Mouse (Mus musculus): ENCODE measurements around the gene Rptor. TPM values are rescaled to one million over a fixed set of nuclear protein-coding genes. Genes with fewer than 3 reads are reported as not detected.

The Rptor gene
- polyA plus RNA-seq, 1 experiment from 2014 or later, result 12.2 TPM

DNA sequence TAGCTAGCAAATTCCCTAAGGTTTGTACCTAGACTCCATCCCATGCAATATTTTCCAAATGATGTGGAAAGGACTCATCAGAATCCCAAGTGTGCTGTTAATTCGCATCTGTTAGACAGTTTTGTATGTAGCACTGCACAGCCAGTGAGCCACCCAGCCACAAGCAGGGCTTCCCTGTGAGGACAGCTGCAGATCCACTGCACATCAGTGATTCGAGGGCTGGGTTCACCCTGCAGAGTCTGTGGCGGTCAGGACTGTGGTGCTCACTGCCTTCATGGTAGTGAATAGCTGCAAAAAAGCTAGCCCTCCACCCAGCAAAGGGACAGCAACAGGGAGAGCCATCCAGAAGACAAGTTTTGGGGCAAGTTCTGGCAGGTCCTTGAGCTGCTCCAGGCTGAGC, 201.7 kb downstream of the Rptor start:
- no peak overlapping the region for H3K27ac ChIP-seq (replicated peaks)
- H3K4me3 ChIP-seq (replicated peaks), result no peak overlapping the region
- no peaks in the 10 kb centered on the region for H3K9me3 ChIP-seq (replicated peaks)
- H3K9ac ChIP-seq, result no peak overlapping the region
- 84% methylated on average over 3 of the region's 3 CpGs for WGBS
- peaks cover 19% of the 10 kb centered on the region for H3K4me1 ChIP-seq
- no peaks in the 10 kb centered on the region for H3K27me3 ChIP-seq
- no peaks in the 10 kb centered on the region; the same call in 1 of the 2 replicates for H3K36me3 ChIP-seq
- ATAC-seq (ENCODE audit: insufficient number of reproducible peaks, low FRiP score, low TSS enrichment, low read depth), result no peak
- H3K4me2 ChIP-seq (replicated peaks), result no peak overlapping the region

GRCm38 (mm10) chr11:119805112-119805750, 202.5 kb downstream of the Rptor start:
- Histone ChIP-seq H3K4me1 (peaks cover 19% of the 10 kb centered on the region), H3K9ac (no peak overlapping the region), H3K4me2 (replicated peaks) (no peak overlapping the region), H3K27ac (replicated peaks) (no peak overlapping the region), H3K36me3 (no peaks in the 10 kb centered on the region; the same call in 1 of the 2 replicates), H3K4me3 (replicated peaks) (no peak overlapping the region), H3K9me3 (replicated peaks) (no peaks in the 10 kb centered on the region), H3K27me3 (no peaks in the 10 kb centered on the region)
- ATAC-seq (ENCODE audit: insufficient number of reproducible peaks, low FRiP score, low TSS enrichment, low read depth), result no peak
- WGBS, result 85% methylated on average over 10 of the region's 10 CpGs

DNA sequence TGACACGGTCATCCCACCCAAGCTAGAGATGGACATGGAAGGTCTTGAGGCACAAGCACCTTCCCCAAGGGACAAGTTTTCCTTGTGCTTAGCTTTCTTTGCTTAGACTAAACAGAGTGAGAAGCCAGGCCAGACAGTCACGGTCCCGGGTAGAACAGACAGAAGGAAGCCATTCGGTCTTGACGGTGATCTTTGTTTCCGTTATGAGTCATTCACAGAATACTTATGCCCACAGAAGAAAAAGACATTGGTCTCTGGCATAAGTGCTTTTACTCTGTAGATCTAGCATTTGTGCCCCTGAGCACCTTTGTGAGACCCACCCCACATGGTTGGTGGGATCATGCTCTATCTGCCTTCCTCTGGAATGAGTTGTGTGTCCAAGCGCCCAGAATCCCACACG, 203.8 kb downstream of the Rptor start:
- Histone ChIP-seq H3K27ac (replicated peaks) (no peak overlapping the region), H3K36me3 (peaks cover 6% of the 10 kb centered on the region; the same call in 1 of the 2 replicates), H3K4me2 (replicated peaks) (no peak overlapping the region), H3K9ac (no peak overlapping the region), H3K4me1 (peaks cover 19% of the 10 kb centered on the region), H3K9me3 (replicated peaks) (no peaks in the 10 kb centered on the region), H3K4me3 (replicated peaks) (no peak overlapping the region), H3K27me3 (no peaks in the 10 kb centered on the region)
- WGBS, result 88% methylated on average over 8 of the region's 8 CpGs
- ATAC-seq (ENCODE audit: insufficient number of reproducible peaks, low FRiP score, low TSS enrichment, low read depth), result no peak

DNA sequence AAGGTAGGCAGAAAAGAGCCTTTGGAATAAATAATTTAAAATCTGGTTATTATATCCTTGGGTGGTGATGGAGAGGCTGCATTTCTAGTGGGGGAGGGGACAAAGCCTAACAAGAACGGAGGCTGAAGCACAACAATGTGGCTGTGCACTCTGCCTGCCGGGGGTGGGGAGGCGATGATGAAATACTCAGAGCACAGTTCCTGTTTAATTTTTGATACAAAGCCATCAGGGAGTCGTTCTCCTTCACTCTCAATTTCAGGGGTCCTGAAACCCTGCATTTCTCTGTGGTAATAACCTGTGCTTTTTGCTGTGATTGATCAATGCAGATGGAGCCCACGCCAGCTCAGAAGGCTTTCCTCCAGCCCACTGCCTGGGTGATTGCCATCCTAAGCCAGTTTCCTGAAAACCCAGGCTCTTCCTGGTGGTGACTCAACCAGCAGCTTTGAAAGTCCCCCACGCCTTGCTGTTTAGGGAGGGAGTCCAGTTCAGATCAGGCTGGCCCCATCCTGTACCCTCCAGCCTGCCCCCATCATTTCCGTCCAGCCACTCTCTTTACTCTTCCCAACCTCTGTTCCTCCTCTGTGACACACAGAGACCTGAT, 204.8 kb downstream of the Rptor start:
- H3K9ac ChIP-seq, result no peak overlapping the region
- WGBS, result 63% methylated on average over 7 of the region's 7 CpGs
- ATAC-seq (ENCODE audit: insufficient number of reproducible peaks, low FRiP score, low TSS enrichment, low read depth), result no peak
- no peak overlapping the region for H3K4me2 ChIP-seq (replicated peaks)
- no peaks in the 10 kb centered on the region for H3K27me3 ChIP-seq
- no peak overlapping the region for H3K27ac ChIP-seq (replicated peaks)
- H3K36me3 ChIP-seq, result peaks cover 16% of the 10 kb centered on the region
- no peak overlapping the region for H3K4me3 ChIP-seq (replicated peaks)
- H3K9me3 ChIP-seq (replicated peaks), result no peaks in the 10 kb centered on the region
- peaks cover 14% of the 10 kb centered on the region for H3K4me1 ChIP-seq

GRCm38 (mm10) chr11:119808647-119809280, 206.1 kb downstream of the Rptor start:
- H3K27me3 ChIP-seq, result no peaks in the 10 kb centered on the region
- H3K27ac ChIP-seq (replicated peaks), result no peak overlapping the region
- H3K9me3 ChIP-seq (replicated peaks), result no peaks in the 10 kb centered on the region
- peaks cover 20% of the 10 kb centered on the region for H3K36me3 ChIP-seq
- H3K4me2 ChIP-seq (replicated peaks), result no peak overlapping the region
- H3K4me3 ChIP-seq (replicated peaks), result no peak overlapping the region
- peaks cover 14% of the 10 kb centered on the region for H3K4me1 ChIP-seq
- H3K9ac ChIP-seq, result no peak overlapping the region
- no peak for ATAC-seq (ENCODE audit: insufficient number of reproducible peaks, low FRiP score, low TSS enrichment, low read depth)
- 54% methylated on average over 10 of the region's 10 CpGs for WGBS

GRCm38 (mm10) chr11:119809309-119809708, 206.6 kb downstream of the Rptor start:
- Histone ChIP-seq H3K9me3 (replicated peaks) (no peaks in the 10 kb centered on the region), H3K4me3 (replicated peaks) (no peak overlapping the region), H3K27me3 (no peaks in the 10 kb centered on the region), H3K36me3 (peaks cover 20% of the 10 kb centered on the region), H3K4me1 (peaks cover 14% of the 10 kb centered on the region), H3K9ac (no peak overlapping the region), H3K4me2 (replicated peaks) (no peak overlapping the region), H3K27ac (replicated peaks) (no peak overlapping the region)
- 53% methylated on average over 5 of the region's 5 CpGs for WGBS
- no peak for ATAC-seq (ENCODE audit: insufficient number of reproducible peaks, low FRiP score, low TSS enrichment, low read depth)

GRCm38 (mm10) chr11:119811022-119811421, 208.3 kb downstream of the Rptor start:
- 66% methylated on average over 8 of the region's 8 CpGs for WGBS
- Histone ChIP-seq H3K4me2 (replicated peaks) (no peak overlapping the region), H3K9me3 (replicated peaks) (no peaks in the 10 kb centered on the region), H3K27ac (replicated peaks) (no peak overlapping the region), H3K27me3 (no peaks in the 10 kb centered on the region), H3K4me1 (peaks cover 14% of the 10 kb centered on the region), H3K9ac (no peak overlapping the region), H3K36me3 (peaks cover 20% of the 10 kb centered on the region), H3K4me3 (replicated peaks) (no peak overlapping the region)
- ATAC-seq (ENCODE audit: insufficient number of reproducible peaks, low FRiP score, low TSS enrichment, low read depth), result no peak

GRCm38 (mm10) chr11:119811598-119811997, 208.9 kb downstream of the Rptor start:
- Histone ChIP-seq H3K4me3 (replicated peaks) (no peak overlapping the region), H3K36me3 (peaks cover 20% of the 10 kb centered on the region), H3K4me2 (replicated peaks) (no peak overlapping the region), H3K4me1 (peaks cover 14% of the 10 kb centered on the region), H3K9me3 (replicated peaks) (no peaks in the 10 kb centered on the region), H3K27ac (replicated peaks) (no peak overlapping the region), H3K27me3 (no peaks in the 10 kb centered on the region), H3K9ac (no peak overlapping the region)
- 83% methylated on average over 1 of the region's 1 CpGs for WGBS
- no peak for ATAC-seq (ENCODE audit: insufficient number of reproducible peaks, low FRiP score, low TSS enrichment, low read depth)

DNA sequence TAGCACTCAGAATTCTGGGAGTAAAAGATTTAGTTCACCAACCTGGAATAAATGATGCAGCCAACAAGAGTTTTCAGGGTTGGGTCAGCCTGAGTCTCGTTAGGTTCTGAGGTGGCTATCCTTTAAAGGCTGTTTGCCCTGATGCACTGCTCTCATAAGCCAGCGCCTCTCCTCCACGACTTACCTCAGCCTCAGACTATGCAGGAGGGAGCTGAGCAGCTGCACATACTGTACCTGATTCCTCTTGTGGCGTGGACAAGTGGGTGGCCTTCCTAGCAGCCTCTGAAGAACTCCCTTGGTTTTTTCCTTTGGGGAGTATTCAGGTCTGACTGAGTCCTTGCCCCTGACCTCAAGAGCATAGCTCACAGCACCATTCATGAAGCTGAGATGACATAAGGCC, 209.4 kb downstream of the Rptor start:
- H3K9ac ChIP-seq, result no peak overlapping the region
- H3K9me3 ChIP-seq (replicated peaks), result no peaks in the 10 kb centered on the region
- WGBS, result 90% methylated on average over 4 of the region's 4 CpGs
- H3K4me3 ChIP-seq (replicated peaks), result no peak overlapping the region
- no peak overlapping the region for H3K4me2 ChIP-seq (replicated peaks)
- peaks cover 22% of the 10 kb centered on the region for H3K36me3 ChIP-seq
- H3K4me1 ChIP-seq, result peaks cover 10% of the 10 kb centered on the region
- no peaks in the 10 kb centered on the region for H3K27me3 ChIP-seq
- no peak for ATAC-seq (ENCODE audit: insufficient number of reproducible peaks, low FRiP score, low TSS enrichment, low read depth)
- no peak overlapping the region for H3K27ac ChIP-seq (replicated peaks)

- H3K4me2 ChIP-seq (replicated peaks), result no peak overlapping the region
- H3K9ac ChIP-seq, result no peak overlapping the region
- H3K4me1 ChIP-seq, result no peaks in the 10 kb centered on the region
- H3K4me3 ChIP-seq (replicated peaks), result no peak overlapping the region
- H3K9me3 ChIP-seq (replicated peaks), result no peaks in the 10 kb centered on the region
- ATAC-seq (ENCODE audit: insufficient number of reproducible peaks, low FRiP score, low TSS enrichment, low read depth), result no peak
- H3K36me3 ChIP-seq, result peaks cover 26% of the 10 kb centered on the region
- H3K27ac ChIP-seq (replicated peaks), result no peak overlapping the region
- H3K27me3 ChIP-seq, result no peaks in the 10 kb centered on the region
- 90% methylated on average over 7 of the region's 7 CpGs for WGBS
Observed at GRCm38 (mm10) chr11:119814035-119814558, 211.4 kb downstream of the Rptor start.

GRCm38 (mm10) chr11:119816798-119817361, 214.2 kb downstream of the Rptor start:
- no peaks in the 10 kb centered on the region for H3K27me3 ChIP-seq
- H3K36me3 ChIP-seq, result peaks cover 22% of the 10 kb centered on the region
- H3K4me2 ChIP-seq (replicated peaks), result no peak overlapping the region
- H3K9me3 ChIP-seq (replicated peaks), result no peaks in the 10 kb centered on the region
- no peaks in the 10 kb centered on the region for H3K4me1 ChIP-seq
- WGBS, result 82% methylated on average over 14 of the region's 14 CpGs
- H3K27ac ChIP-seq (replicated peaks), result no peak overlapping the region
- H3K4me3 ChIP-seq (replicated peaks), result no peak overlapping the region
- H3K9ac ChIP-seq, result no peak overlapping the region
- ATAC-seq (ENCODE audit: insufficient number of reproducible peaks, low FRiP score, low TSS enrichment, low read depth), result no peak

Data from embryonic facial prominence, embryonic 15.5 days (tissue).